Mouse (Mus musculus) CH12.LX (cell line): ENCODE results near the gene Osbpl5.

ENCODE experiments used
- CTCF ChIP-seq, 2 experiments: IDR thresholded peaks in 1 of 2; conservative IDR thresholded peaks in 1 of 2; 2 replicates each; pipeline ENCODE4 v1.5.1; 2011 to 2012; ENCODE audit warnings: low read depth in 2 of 2, low read length in 2 of 2, improper control_type of control experiment in 1 of 2, inconsistent platforms in 1 of 2, mild to moderate bottlenecking in 1 of 2, moderate library complexity in 1 of 2
- TCF12 ChIP-seq: IDR thresholded peaks from 2 replicates; pipeline ENCODE4 v1.6.1; 2014; ENCODE audit warnings: low read depth, mild to moderate bottlenecking, inconsistent platforms, low read length, improper control_type of control experiment

DNA sequence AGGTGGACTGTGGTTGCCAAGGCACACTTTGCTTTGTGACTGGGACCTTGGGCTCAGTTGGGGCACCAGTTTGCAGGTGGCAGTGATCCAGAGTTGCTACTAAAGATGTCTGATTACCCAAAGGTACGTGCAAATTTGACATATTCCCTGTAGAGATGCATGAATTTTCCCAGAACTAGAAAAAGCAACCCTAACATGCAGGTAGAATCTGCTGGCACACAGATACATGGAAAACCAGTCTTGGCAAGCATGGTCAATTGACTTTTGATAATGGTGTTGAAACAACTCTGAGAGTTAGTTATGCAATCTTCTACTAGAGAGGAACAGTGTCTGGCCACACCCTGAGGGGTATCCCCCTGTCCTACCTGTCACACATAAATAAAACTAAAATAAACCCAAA, 5.4 kb downstream of the Osbpl5 start:
- TF ChIP-seq TCF12 (no peak), CTCF (conservative IDR thresholded peaks at IDR 0.05 in 1 of 2, IDR thresholded peaks at IDR 0.05 in 1 of 2; ENCODE audit: low read depth in 2 of 2, low read length in 2 of 2) (no peak)
